Mouse (Mus musculus) thymus, postnatal 0 days (tissue): Measurements from ENCODE around the gene Slc25a17. TPM values are rescaled to one million over a fixed set of nuclear protein-coding genes. Genes with fewer than 3 reads are reported as not detected.

Source experiments
- DNase-seq: peaks from one replicate; pipeline ENCODE4 v3.0.0-alpha.2; 2015; ENCODE audit warnings: low spot score
- polyA plus RNA-seq: library from polyadenylated mRNA; unstranded; fragments of >200 nt; fragmentation: Nextera tagmentation; extraction: Ambion mirVana; gene quantifications from 2 replicates; pipeline ENCODE4 v1.2.1, GENCODE M21; 2015

Slc25a17 gene
- polyA plus RNA-seq, 1 experiment from 2014 or later: 106 TPM

- DNase-seq: peak; percentile 80
These were observed 5.4 kb downstream of the Slc25a17 start for GRCm38 (mm10) chr15:81355146-81355761.

- DNase-seq: peak; percentile 51
These were observed 8.0 kb downstream of the Slc25a17 start for GRCm38 (mm10) chr15:81352638-81353037.

- no peak for DNase-seq
These were observed 10.2 kb downstream of the Slc25a17 start for GRCm38 (mm10) chr15:81350401-81350800.

- DNase-seq: no peak
These were observed 12.2 kb downstream of the Slc25a17 start for GRCm38 (mm10) chr15:81348366-81348765.

DNA sequence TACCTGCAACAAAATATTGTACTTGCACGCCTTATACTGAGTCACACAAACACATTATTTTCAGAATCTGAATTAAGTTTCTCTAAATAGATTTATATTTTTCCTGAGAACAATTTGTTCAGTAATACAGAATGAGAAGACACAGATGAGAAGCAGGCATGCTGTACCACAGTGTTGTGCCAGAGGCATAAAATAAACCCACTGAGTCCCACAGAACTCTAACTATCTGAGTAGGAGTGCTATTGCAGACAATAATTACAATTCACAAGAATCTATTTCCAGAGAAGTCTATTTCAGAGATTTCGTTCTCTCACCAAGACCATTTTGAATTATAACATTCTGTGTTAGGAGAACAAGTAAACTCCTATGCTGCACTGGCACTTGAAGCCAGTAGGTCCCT, 13.1 kb downstream of the Slc25a17 start:
- no peak for DNase-seq

DNA sequence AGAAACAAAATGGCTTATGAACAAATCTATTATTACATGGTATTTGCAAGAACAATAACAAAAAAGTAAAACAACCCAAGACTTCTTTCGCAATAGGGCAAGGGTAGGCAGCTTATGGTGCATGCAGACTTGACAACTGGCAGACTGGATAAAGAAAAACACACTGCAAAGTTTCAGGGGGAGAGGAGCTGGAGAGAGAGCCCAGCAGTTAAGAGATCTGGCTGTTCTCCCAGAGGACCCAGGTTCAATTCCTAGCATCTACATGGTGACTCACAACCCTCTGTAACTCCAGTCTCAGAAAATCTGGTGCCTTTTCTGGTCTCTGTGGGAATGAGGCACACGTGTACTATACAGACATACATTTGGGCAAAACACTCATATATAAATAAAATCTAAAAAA, 19.2 kb downstream of the Slc25a17 start:
- no peak for DNase-seq

DNA sequence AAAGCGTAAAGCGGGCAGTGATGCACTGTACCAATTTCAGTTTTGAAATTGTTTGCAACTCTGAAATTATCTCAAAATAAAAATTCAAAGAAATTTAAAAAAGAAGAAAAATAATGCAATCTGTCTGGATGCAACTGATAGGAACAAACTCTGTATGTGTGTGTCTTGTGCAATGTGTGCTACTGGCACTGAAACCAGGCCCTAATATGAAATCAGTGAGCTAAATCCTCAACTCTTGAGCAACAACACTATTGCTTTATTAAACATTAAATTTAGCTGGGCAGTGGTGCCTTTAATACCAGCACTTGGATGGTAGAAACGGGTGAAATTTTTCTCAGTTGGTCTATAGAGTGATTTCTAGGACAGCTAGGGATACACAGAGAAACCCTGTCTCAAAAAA, 21.5 kb downstream of the Slc25a17 start:
- DNase-seq: no peak

DNA sequence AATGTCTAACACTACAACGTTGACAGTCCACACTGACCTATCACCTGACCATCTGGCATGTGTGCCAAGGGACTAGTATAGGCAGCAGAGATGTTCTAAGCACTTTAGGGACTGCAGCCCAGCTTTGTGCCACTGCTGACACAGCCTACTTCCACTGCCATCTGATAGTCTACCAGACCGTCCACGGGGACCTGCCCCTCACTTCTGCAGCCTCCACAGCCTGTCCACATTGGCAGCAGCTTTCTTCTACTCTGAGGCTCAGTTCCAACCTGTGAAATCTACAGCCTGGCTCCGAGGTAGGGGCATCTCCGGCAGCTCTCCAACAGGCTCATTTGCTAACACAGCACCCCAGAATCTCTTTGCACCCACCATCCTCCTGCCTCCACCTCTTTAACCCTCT, 24.1 kb downstream of the Slc25a17 start:
- no peak for DNase-seq

DNA sequence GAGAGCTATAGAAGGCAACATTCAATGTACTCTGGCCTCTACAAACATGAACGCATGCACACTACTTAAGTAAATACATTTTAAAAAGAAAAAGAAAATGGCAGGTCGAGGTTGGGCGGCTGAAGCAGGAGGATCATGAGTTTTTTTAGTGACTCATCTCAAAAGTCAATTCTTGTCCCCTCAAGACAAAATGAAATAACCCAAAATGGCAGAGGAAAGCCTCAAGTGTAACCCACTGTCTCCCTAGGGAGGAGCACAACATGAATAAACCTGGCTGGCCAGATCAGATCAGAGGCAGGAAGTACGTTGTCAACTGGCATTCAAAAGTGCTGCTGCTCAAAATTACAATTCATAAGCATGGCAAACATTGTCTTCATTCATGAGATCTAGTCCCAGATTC, 28.1 kb downstream of the Slc25a17 start:
- no peak for DNase-seq

GRCm38 (mm10) chr15:81330816-81331433, 29.7 kb downstream of the Slc25a17 start:
- DNase-seq: no peak

DNA sequence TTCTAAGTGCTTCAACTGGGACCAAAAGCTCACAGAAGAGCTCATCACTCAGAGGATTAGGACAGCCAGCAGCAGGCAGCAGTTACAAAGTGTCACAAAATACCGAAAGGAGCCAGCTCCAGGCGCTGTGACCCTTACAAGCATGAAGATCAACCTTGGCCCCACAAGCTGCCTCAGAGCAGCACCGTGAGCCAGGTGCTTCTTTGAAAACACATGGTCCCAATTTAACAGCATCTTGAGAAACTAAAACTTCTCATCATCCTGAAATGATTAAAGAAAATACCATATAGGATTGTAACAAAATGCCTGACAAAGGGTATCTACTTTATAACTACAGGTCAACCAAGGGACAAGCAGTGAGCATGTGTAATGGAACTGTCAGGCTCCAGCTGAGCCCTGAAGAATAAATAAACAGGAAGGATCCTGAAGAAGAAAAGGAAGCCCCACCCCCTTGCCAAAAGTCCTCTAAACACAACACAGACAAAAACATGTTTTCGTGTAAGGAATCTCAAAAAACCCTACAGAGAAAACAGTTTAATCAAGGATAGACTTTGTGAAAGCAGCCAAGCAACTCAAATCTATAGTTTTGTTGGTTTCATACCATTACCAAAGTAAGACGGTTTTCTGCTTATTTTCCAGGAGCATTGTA, 30.8 kb downstream of the Slc25a17 start:
- peak; percentile 24 for DNase-seq

DNA sequence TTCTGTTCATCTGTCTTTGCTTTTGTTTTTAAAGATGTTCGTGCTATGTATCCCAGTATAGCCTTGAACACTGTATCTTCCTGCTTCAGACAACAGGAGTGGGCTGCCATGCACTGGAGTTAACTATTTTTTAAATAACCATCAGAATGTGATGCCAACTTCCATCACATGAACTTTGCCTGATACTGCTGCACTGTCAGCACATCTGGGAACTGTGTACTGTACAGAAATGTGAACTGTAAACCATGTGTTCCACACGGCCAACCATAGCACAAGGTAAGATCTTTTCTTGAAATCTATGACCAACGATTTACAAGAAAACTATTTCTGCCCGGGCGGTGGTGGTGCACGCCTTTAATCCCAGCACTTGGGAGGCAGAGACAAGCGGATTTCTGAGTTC, 33.1 kb downstream of the Slc25a17 start:
- no peak for DNase-seq

GRCm38 (mm10) chr15:81324979-81325378, 35.6 kb downstream of the Slc25a17 start:
- no peak for DNase-seq

DNA sequence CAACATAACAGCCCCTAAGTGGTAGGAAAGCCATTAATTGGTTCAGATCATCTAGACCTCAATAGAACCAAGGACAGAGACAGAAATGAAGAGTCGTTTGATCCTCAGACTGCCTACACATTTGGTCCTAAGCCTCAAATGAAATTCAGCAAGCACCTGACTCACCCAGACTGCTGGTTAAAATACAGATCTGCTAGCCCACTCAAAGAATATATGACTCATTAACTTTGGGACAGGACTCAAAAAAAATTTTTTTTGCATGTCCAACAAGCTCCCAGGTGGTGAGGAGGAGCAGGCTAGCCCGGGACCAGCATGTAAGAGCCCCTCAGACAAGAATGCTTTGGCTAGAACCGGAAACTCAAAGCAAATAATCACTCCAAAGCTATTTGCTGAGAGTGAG, 40.5 kb downstream of the Slc25a17 start:
- DNase-seq: no peak

- DNase-seq: no peak
These were observed 41.1 kb downstream of the Slc25a17 start for GRCm38 (mm10) chr15:81319462-81319861.

DNA sequence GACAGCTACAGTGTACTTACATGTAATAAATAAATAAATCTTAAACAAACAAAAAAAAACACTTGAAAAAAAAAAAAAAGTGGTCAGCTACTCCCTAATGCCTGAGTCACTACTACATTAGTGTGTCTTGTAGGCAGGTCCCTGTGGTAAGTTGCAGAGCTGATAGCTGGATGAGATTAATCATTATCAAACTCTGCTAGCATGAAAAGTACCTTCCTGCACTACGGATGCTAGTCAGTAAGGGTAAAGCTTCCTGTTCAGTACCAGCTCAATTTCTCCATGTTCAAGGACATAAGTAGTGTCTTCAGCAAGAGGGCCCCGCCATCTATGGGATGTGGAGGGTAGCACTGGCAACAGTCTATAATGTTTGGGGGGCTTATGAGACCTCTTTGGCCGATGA, 46.7 kb downstream of the Slc25a17 start:
- DNase-seq: no peak

GRCm38 (mm10) chr15:81311026-81311425, 49.6 kb downstream of the Slc25a17 start:
- no peak for DNase-seq

DNA sequence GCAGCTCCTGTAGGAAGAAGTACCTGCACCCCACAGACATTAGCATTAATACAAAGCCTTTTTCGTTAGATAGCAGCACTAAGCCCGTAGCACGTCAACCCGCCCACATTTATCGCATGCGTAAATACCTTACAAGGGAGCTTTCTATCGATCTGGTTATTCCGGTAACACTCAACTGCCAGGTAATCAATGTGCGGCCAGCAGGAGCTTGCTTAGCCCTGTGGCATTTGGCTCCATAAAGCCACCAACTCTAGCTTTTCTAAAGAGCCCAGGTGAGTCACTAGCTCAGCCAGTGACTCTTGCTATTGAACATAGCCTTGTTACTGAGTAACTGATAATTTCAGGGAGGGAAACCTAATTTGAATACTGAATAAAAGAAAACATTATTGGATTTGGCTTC, 50.3 kb downstream of the Slc25a17 start:
- no peak for DNase-seq

DNA sequence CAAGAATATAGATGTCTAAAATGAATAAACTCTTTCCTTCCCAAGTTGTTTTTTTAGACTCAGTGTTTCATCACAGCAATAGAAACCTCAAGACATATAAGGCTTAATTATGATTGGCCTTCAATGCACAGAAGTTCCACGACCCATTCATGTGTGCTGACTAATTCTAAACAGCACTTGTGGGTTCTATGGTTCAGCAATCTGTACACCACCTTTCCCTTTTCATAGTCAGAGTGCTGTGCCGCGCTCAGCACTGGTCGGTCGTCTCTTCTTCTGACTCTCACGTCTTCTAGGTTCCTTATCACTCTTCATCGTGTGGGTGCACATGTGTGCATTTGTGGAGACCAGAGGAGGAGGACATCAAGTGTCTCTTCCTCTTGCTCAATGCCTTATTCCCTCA, 52.6 kb downstream of the Slc25a17 start:
- DNase-seq: no peak

- DNase-seq: no peak
These were observed 54.1 kb downstream of the Slc25a17 start for GRCm38 (mm10) chr15:81306501-81306900.

DNA sequence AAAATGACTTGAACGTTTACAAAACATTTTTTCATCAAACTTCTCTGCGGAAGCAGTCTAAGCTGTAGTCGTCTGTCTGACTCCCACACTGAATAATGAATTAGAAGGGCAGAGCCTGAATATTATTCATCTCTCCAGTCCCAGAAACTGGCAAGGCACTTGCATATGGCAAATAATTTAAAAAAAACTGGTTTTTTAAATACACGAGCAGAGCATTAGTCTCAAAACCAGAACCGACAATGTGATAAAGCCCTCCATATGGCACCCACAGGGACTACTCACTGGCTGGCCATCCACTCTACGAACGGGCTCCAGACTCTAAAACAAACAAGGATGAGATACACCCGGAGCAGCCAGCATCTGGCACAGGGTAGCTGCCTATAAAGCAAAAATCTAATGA, 55.6 kb downstream of the Slc25a17 start:
- DNase-seq: no peak

- DNase-seq: peak; percentile 18
These were observed 56.6 kb downstream of the Slc25a17 start for GRCm38 (mm10) chr15:81304006-81304405.
